Mouse (Mus musculus) MEL-GATA-1-ER (cell line): ENCODE measurements at regions not wholly inside any gene's neighbourhood (a gene's known extent, or its start where the extent isn't known, plus 50 kb on each side); places are given as distances from the start of the nearest gene placed in this dataset.

Experiments
- DNase-seq: peaks from one replicate; pipeline ENCODE4 v3.0.0-alpha.2; 2012; ENCODE audit warnings: low read depth; ENCODE audit errors: extremely low read depth

DNA sequence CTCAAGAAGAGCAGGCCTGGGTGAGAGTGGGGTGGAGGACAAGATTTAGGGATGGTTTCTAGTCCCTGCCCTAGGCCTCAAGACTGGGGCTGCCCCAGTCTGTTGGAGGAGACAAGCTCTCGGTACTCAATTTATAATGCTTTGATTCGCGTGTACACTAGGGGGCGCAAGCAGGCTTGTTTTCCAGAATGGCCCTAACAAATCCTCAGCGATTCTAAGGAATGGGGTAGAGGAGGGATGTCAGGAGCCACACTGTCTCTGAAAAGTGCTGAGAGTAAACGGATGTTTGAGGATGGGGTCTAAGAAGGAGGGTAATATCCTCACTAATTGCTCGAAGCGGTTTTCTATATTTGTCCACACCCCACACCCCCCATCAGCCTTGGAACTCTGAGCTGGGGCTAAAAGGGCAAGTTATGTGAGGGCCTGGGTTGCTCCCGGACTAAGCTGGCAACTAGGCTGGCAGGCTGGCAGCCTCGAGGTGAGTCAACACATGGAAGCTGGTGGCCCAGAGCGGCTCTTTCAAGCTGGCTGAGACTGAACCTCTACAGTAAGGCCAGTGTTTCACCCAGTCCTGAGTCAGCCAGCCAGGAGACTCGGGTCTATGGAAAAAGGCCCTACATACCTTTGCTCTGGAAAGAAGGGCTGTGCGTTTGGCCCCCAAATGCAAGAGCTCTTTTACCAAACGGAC lies 176.7 kb downstream of the Ttc8 start:
- peak; percentile 63 for DNase-seq

DNA sequence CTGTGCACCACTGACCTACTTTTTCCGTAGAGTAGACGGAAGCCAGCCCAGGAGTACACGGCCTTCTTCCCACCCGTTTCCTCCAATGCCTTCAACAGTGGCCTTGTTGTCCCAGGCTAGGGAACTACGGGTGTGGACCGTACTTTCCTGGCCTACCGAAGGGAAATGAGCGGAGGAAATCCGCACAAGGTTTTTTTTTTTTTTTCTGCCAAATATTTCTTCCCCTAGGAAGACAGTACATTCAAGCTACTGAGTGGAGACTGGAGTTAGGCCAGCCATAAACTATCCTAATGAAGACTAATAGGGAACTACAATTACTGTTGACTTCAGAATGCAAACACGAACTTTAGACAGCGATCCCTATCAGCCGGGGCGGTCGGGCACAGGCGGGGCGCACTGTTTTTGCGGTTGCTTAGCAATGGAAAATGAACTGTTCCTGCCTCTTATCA lies 177.3 kb downstream of the Ttc8 start:
- no peak for DNase-seq

DNA sequence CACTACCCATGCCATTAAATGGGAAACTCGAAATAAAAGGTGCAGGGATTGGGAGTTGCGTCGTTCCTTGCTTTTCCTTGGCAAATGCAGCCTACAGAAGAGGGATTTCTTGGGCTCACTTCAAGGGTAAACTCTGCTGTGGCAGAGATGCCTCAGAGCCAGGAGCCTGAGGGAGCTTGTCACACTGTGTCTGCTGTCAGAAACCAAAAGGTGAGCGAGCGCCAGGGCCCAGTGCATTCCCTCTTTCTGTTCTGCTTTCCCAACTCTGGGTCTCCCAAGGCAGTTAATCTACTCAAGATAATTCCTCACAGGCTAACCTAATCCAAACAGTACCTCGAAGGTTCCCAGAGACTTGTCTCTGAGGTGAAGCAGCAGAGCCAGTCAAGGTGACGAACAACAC lies 179.5 kb downstream of the Ttc8 start:
- no peak for DNase-seq

- DNase-seq = no peak
Observed at GRCm38 (mm10) chr12:99108616-99109015, 188.2 kb downstream of the Ttc8 start.

DNA sequence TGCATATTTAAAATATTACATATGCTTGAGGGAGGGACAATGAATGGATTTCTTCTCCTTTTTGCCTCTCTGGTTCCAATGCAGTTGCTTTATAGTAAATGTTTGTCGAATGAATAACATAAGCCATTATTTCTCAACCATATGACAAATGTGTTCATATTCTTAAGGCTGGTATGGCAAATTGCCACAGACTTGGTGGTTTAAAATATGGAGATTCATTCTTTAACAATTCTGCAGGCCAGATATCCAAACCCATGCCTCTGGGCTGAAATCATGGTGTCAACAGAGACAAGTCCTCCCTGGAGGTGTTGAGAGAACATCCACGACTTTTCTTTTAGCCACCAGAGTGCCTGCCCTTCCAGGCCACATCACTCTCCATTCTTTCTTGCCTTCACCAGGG lies 193.4 kb downstream of the Ttc8 start:
- no peak for DNase-seq

GRCm38 (mm10) chr12:99116491-99116890 lies 196.1 kb downstream of the Ttc8 start:
- no peak for DNase-seq

DNA sequence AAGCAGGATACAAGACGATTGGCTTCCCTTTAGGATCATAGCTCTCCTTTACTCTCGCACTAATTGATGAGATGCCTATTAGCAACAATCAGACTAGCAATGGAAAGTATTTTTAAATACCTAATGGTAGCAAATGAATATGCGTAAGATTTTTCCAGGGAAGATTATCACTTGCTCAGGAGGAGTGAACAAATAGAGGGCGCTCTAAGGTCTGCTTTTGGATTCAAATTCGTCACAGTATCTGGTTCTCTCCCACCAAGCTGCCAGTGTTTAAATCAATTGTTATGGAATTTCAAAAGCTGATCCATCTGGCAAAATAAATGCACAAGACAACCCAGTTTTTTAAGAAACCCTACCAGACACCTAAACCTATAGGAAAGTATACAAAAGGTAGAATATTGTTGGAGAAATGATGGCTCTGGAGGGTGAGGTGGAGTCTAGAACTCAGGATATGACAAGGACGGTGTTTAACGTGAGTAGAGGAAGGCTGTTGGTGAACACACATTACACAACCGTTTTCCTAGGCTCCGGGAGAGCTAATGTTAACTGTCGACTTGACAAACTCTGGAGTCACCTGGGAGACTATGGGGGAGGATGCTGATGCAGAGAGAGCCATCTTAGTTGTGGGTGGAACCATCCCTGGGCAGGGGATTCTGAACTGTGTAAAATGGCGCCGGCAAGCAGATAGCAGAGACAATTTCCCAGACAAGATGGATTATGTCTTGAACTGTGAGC lies 198.2 kb downstream of the Ttc8 start:
- DNase-seq = no peak

DNA sequence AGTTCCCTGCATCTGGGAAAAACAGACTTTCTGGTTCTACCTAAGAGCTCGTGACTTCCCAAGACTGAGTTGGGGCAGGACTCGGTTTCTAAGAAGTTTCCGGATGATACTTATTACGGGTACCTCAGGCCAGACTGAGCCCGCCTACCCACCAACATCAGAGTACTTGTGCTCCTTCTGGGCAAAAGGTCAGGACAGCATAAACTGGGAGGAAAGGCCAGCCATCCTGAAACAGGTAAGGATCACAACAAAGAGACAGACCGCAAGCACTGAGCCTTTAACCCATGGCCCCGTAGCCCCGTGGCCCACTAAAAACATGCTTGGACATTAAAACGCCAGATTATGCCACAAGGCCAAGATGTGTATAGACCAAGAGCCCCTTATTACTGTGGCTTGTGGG lies 199.6 kb downstream of the Ttc8 start:
- no peak for DNase-seq

GRCm38 (mm10) chr12:99123611-99124495 lies 203.5 kb downstream of the Ttc8 start:
- DNase-seq = no peak

DNA sequence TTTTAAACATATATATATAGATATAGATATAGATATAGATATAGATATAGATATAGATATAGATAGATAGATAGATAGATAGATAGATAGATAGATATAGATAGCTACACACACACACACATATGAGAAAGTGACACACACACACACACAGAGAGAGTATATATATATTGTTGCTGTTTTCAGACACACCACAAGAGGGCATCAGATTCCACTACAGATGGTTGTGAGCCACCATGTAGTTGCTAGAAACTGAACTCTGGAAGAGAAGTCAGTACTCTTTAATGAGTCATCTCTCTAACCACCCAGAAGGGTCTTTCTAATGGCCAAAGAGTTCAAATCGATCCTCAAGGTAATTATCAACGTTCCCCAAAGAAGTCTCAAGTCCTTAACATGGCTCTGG lies 205.8 kb downstream of the Ttc8 start:
- DNase-seq = no peak
